Mouse (Mus musculus) hindbrain, embryonic 15.5 days (tissue): ENCODE measurements around the gene Ubp1. TPM values are rescaled to one million over a fixed set of nuclear protein-coding genes. Genes with fewer than 3 reads are reported as not detected.

Source experiments
- ATAC-seq: fragments of 200-750 bp; cut with Nextera tagmentation; 2 replicates; pipeline ENCODE4 v1.8.0; 2017; ENCODE audit warnings: low read depth, moderate number of reproducible peaks, moderate TSS enrichment; ENCODE audit not compliant: low FRiP score
- H3K27ac ChIP-seq: fragments of 300-500 bp; sonication (generic); replicated peaks from 2 replicates; pipeline ENCODE4 v1.5.1; 2015; ENCODE audit warnings: mild to moderate bottlenecking, inconsistent platforms
- H3K27me3 ChIP-seq: fragments of 300-500 bp; sonication (generic); 2 replicates; pipeline ENCODE4 v1.6.1; 2015; ENCODE audit warnings: control low read depth, inconsistent platforms
- H3K36me3 ChIP-seq: fragments of 300-500 bp; sonication (generic); 2 replicates; pipeline ENCODE4 v1.6.1; 2015; ENCODE audit warnings: control low read depth, inconsistent platforms
- H3K4me1 ChIP-seq: fragments of 300-500 bp; sonication (generic); replicated peaks from 2 replicates; pipeline ENCODE4 v1.6.1; 2015; ENCODE audit warnings: control low read depth, inconsistent platforms
- H3K4me2 ChIP-seq: fragments of 300-500 bp; sonication (generic); 2 replicates; pipeline ENCODE4 v1.6.1; 2015; ENCODE audit warnings: moderate library complexity, mild to moderate bottlenecking, inconsistent platforms
- H3K4me3 ChIP-seq: fragments of 300-500 bp; sonication (generic); 2 replicates; pipeline ENCODE4 v1.5.1; 2015; ENCODE audit warnings: mild to moderate bottlenecking, inconsistent platforms
- H3K9ac ChIP-seq: fragments of 300-500 bp; sonication (generic); 2 replicates; pipeline ENCODE4 v1.6.1; 2015; ENCODE audit warnings: inconsistent platforms
- H3K9me3 ChIP-seq: fragments of 300-500 bp; sonication (generic); 2 replicates; pipeline ENCODE4 v1.6.1; 2016; ENCODE audit warnings: control low read depth, inconsistent platforms
- WGBS: fragments of 180-500 bp; shearing (Covaris S2); methylation state at CpG from one replicate; pipeline ENCODE4 v1.1.7; 2015; 5-methylcytosine and 5-hydroxymethylcytosine counted together
- polyA plus RNA-seq: library from polyadenylated mRNA; unstranded; fragments of >200 nt; fragmentation: Nextera tagmentation; extraction: Ambion mirVana; gene quantifications from 2 replicates; pipeline ENCODE4 v1.2.1, GENCODE M21; 2015

Ubp1 gene
- polyA plus RNA-seq, 1 experiment from 2014 or later: 32.0 TPM

DNA sequence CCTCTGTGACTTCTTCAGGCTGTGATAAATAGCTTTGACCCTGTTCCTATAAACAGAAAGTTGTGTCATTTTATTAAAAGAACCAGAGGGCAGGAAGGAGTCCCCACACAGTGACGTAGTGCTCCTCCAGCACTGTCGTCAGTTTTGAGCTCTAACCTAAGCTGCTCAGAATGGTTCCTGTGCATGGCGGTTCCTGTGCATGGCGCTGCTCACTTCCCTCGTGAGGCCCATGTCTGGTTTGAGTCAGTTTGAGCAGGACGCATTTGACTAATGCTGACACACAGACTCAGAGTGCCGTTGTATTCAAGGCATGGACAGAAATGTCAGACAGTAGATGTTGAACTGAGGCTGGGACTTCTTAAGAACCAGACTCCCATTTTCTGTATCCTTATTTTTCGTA is 40.9 kb downstream of the Ubp1 start:
- no peak for ATAC-seq
- WGBS: 77% methylated on average over 8 of the region's 8 CpGs
- peaks cover 80% of the 10 kb centered on the region for H3K36me3 ChIP-seq
- no peaks in the 10 kb centered on the region for H3K4me1 ChIP-seq
- no peak overlapping the region for H3K9ac ChIP-seq
- H3K4me2 ChIP-seq: no peak overlapping the region
- H3K27me3 ChIP-seq: no peaks in the 10 kb centered on the region
- H3K4me3 ChIP-seq: no peak overlapping the region
- no peaks in the 10 kb centered on the region for H3K9me3 ChIP-seq
- no peak overlapping the region for H3K27ac ChIP-seq

DNA sequence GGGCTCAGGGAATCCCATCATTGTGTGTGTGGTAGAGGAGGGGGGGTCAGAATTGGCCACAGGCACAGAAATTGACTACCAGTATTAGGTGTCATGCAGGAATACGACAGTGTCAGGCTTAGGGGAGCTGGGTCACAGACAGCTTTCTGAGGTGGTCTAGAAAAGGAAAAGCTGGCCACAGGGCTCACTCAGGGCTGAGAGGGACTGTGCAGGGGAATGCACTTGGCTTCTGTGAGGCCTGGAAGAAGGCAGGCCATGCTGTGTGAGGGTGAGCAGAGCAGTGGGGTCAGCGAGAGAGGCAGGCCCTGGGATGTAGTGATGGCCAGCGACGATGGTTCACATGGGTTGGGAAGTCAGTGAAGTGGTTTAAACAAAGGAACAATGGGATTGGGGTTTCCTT is 43.1 kb downstream of the Ubp1 start:
- no peak overlapping the region for H3K4me2 ChIP-seq
- no peak overlapping the region for H3K4me3 ChIP-seq
- 71% methylated on average over 4 of the region's 4 CpGs for WGBS
- no peaks in the 10 kb centered on the region for H3K4me1 ChIP-seq
- no peak overlapping the region for H3K9ac ChIP-seq
- ATAC-seq: no peak
- peaks cover 79% of the 10 kb centered on the region for H3K36me3 ChIP-seq
- no peaks in the 10 kb centered on the region for H3K27me3 ChIP-seq
- no peak overlapping the region for H3K27ac ChIP-seq
- H3K9me3 ChIP-seq: no peaks in the 10 kb centered on the region

DNA sequence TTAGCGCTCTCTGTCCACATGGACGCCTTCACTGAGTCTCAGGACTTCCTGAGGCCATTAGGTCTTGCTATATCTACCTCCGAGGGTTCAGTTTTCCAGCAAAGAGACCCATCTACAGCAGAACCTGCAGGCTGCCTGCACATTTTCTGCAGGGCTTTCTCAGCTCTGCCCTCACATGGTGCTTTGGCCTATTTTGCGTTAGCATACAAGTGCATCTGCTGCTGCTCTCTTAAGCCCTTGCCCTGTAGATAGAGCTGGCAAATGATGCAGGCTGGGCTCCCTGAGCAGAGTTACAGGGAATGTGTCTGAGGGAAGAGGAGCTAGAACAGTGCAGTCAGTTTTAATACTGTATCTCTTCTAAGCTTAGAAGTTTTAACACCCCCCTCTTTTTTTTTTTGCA is 44.2 kb downstream of the Ubp1 start:
- ATAC-seq: no peak
- WGBS: 90% methylated on average over 4 of the region's 4 CpGs
- peaks cover 76% of the 10 kb centered on the region for H3K36me3 ChIP-seq

DNA sequence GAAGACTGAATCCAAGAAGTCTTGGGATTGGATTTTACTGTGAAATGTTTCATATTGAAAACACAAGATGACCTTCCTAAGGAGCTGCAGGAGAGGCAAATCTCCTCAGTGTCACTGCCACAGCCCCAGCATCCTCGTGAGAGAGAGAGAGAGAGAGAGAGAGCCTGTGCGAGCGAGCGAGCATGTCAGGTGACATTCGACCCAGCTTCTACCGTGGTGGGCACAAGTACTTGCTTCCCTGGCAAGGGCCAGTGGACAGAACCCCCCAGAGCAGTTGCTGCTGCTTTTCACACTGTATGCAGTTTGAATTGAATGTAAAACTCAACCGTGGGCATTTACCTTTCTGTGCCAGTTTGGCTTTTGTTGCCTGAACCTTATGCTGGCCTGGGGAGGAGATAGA is 44.7 kb downstream of the Ubp1 start:
- H3K4me2 ChIP-seq: no peak overlapping the region
- WGBS: 83% methylated on average over 7 of the region's 7 CpGs
- no peak overlapping the region for H3K27ac ChIP-seq
- no peak overlapping the region for H3K4me3 ChIP-seq
- no peaks in the 10 kb centered on the region for H3K9me3 ChIP-seq
- H3K36me3 ChIP-seq: peaks cover 74% of the 10 kb centered on the region
- no peaks in the 10 kb centered on the region for H3K27me3 ChIP-seq
- H3K4me1 ChIP-seq: no peaks in the 10 kb centered on the region
- no peak for ATAC-seq
- no peak overlapping the region for H3K9ac ChIP-seq

More for the DNA sequence above, 44.2 kb downstream of the Ubp1 start:
- Histone ChIP-seq H3K4me2 (no peak overlapping the region), H3K27ac (no peak overlapping the region), H3K4me1 (no peaks in the 10 kb centered on the region), H3K27me3 (no peaks in the 10 kb centered on the region), H3K4me3 (no peak overlapping the region), H3K9ac (no peak overlapping the region), H3K9me3 (no peaks in the 10 kb centered on the region)

DNA sequence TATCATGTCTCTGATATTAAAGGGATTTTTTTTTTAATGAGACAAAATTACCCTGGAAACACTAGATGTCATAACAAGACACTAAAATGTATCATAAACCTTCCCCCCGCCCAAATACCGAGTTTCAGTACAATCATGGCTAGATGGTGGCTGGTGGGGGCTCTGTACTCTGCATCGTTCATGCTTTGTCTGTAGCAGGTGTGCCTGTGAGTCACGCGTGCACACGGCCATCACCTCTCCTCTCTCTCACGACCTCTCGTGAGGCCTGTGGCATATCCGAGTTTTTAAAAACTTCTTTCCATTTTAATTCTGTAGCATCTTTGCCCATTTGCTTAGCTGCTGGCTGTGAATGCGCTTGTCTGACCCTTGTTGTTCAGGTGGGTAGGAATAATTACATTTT is 45.5 kb downstream of the Ubp1 start:
- ATAC-seq: no peak
- no peak overlapping the region for H3K27ac ChIP-seq
- H3K4me1 ChIP-seq: peaks cover 5% of the 10 kb centered on the region
- no peaks in the 10 kb centered on the region for H3K27me3 ChIP-seq
- H3K36me3 ChIP-seq: peaks cover 68% of the 10 kb centered on the region
- H3K9ac ChIP-seq: no peak overlapping the region
- H3K4me2 ChIP-seq: no peak overlapping the region
- WGBS: 94% methylated on average over 10 of the region's 10 CpGs
- no peak overlapping the region for H3K4me3 ChIP-seq
- no peaks in the 10 kb centered on the region for H3K9me3 ChIP-seq

DNA sequence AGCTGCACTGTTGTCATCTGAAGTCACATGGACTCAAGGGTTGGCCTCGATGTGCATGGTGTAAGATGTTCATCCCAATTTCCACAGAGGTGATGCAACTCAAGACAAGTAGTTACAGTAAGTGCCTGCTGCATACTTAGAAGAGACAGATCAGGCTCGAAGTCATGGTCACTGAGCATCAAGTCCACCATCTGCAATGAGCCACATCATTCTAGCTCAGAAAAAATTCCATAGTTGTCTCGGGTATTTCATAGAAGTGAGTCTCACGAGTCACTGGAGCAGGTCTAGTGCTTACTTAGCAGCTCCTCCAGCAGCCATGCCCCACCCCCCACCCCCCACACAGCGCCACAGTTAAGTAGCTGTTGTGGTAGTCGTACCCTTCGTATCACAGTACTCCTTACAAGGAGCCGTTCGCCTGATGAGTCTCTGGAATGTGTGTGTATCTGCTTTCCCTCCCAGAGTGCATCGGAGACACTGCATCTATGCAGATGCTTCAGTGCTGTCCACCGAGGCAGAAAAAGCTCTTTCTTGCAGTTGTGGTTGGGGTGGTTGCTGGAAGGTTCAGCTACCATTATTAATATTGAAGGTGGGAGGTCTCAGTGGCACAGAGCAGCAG is 46.6 kb downstream of the Ubp1 start:
- H3K9me3 ChIP-seq: no peaks in the 10 kb centered on the region
- no peak overlapping the region for H3K4me3 ChIP-seq
- WGBS: 84% methylated on average over 11 of the region's 11 CpGs
- peaks cover 15% of the 10 kb centered on the region for H3K4me1 ChIP-seq
- no peak overlapping the region for H3K4me2 ChIP-seq
- no peaks in the 10 kb centered on the region for H3K27me3 ChIP-seq
- H3K36me3 ChIP-seq: peaks cover 64% of the 10 kb centered on the region
- ATAC-seq: no peak
- H3K27ac ChIP-seq: no peak overlapping the region
- no peak overlapping the region for H3K9ac ChIP-seq

DNA sequence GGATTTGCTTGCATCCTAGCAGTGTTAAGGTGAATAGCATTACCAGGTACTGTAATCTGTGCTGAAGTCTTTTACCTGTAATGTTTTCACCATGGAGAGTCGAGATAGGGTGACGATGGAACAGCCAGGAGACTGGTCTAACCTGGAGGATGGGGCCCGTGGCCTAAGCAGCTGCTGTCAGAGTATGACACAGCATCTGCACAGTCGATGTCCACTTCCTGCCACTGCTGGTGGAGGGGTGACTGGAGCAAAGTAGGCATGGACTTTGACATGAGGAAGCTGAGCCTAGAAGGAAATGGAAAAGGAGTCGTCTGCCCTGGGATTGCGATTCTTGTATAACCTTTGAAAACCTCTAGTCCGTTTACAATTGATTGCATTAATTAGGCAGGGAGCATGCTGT is 47.9 kb downstream of the Ubp1 start:
- no peak for ATAC-seq
- Histone ChIP-seq H3K4me2 (no peak overlapping the region), H3K27me3 (no peaks in the 10 kb centered on the region), H3K4me3 (no peak overlapping the region), H3K9me3 (no peaks in the 10 kb centered on the region), H3K27ac (no peak overlapping the region), H3K9ac (no peak overlapping the region), H3K36me3 (peaks cover 57% of the 10 kb centered on the region), H3K4me1 (peaks cover 15% of the 10 kb centered on the region)
- 87% methylated on average over 7 of the region's 7 CpGs for WGBS

DNA sequence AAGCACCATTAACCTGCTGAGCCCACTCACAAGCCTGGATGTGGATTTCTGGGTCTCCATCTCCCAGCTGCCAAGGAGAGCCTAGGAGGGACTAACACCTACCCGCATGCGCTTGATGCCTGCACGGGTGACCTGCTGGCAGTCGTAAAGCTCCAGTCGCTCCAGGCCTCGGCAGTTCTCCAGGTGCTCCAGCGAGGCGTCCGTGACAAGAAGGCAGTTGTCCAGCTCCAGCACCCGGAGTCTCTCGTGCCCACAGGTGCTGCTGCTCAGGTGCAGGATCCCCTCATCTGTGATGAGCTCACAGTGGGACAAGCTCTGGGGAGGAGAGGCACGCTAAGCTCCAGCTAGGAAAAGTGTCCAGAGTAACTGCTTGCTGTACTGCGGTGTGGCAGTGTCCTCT is 48.6 kb downstream of the Ubp1 start:
- H3K36me3 ChIP-seq: peaks cover 55% of the 10 kb centered on the region
- H3K9me3 ChIP-seq: no peaks in the 10 kb centered on the region
- 92% methylated on average over 13 of the region's 13 CpGs for WGBS
- H3K4me3 ChIP-seq: no peak overlapping the region
- H3K9ac ChIP-seq: no peak overlapping the region
- no peak for ATAC-seq
- H3K4me1 ChIP-seq: peaks cover 15% of the 10 kb centered on the region
- no peaks in the 10 kb centered on the region for H3K27me3 ChIP-seq
- no peak overlapping the region for H3K27ac ChIP-seq
- no peak overlapping the region for H3K4me2 ChIP-seq

DNA sequence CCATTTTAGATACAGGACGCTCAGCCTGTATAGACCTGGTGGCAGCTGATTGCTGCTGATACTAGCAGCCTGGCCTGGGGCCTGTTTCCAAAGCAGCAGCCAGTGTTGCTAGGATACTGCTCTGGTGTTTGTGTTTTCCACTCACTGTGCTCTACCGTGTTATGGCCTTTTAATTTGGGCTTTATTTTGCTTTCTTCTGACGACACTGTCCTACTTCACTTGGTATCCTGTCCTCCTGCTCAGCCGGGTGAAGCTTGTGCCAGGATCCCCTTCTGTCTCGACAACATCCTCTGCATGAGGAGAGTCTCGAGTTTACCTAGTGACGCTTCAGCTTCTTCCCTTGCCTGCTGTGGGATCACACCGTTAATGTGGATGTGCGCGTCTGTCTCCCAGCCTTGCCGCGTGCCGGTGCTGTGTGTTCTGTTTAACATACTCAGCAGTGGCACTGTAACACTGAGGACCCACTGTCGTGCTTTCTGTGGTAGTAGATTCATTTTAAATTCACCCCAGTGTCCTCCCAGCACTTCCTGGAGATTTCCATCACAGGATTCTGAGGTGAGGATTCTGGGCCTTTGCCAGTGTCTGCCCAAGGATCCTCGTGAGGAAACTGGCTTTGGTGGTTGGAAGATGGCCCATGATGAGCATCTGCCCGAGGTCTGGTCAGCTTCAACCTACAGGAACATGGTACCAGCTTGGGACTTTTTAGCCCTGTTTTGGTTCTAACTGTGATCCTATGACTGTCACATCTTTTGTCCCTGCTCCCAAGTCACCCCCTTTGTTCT is 50.6 kb downstream of the Ubp1 start:
- WGBS: 29% methylated on average over 16 of the region's 16 CpGs
- H3K9ac ChIP-seq: no peak overlapping the region

DNA sequence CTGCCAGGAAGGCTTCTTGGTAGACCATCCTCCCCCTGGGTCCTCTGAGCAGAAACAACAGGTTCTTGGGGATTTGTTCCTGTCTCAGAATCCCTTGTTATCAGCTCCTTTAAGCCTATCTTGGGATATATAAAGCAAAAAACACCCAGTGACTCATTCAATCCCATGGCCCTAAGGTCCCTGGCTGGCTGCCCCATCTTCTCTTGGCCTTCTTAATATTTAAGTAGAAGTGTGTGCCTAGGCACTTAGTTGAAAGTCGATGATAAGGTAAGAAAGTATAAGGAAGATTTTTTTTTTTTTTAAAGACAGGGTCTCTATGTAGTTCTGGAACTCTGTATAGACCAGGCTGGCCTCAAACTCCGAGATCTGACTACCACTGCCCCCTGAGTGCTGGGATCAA is 51.7 kb downstream of the Ubp1 start:
- Histone ChIP-seq H3K4me3 (no peak overlapping the region), H3K4me1 (peaks cover 15% of the 10 kb centered on the region), H3K27ac (no peak overlapping the region), H3K9ac (no peak overlapping the region), H3K36me3 (peaks cover 32% of the 10 kb centered on the region), H3K9me3 (no peaks in the 10 kb centered on the region), H3K4me2 (no peak overlapping the region), H3K27me3 (no peaks in the 10 kb centered on the region)
- WGBS: 90% methylated on average over 2 of the region's 2 CpGs
- ATAC-seq: no peak

More for the DNA sequence above, 50.6 kb downstream of the Ubp1 start:
- H3K27me3 ChIP-seq: no peaks in the 10 kb centered on the region
- ATAC-seq: peak; percentile 78
- H3K27ac ChIP-seq: peak overlapping the region; percentile 26
- H3K36me3 ChIP-seq: peaks cover 43% of the 10 kb centered on the region
- peak overlapping the region; percentile 3; the same call in 1 of the 2 replicates for H3K4me2 ChIP-seq
- H3K9me3 ChIP-seq: no peaks in the 10 kb centered on the region
- no peak overlapping the region for H3K4me3 ChIP-seq
- peaks cover 15% of the 10 kb centered on the region for H3K4me1 ChIP-seq

DNA sequence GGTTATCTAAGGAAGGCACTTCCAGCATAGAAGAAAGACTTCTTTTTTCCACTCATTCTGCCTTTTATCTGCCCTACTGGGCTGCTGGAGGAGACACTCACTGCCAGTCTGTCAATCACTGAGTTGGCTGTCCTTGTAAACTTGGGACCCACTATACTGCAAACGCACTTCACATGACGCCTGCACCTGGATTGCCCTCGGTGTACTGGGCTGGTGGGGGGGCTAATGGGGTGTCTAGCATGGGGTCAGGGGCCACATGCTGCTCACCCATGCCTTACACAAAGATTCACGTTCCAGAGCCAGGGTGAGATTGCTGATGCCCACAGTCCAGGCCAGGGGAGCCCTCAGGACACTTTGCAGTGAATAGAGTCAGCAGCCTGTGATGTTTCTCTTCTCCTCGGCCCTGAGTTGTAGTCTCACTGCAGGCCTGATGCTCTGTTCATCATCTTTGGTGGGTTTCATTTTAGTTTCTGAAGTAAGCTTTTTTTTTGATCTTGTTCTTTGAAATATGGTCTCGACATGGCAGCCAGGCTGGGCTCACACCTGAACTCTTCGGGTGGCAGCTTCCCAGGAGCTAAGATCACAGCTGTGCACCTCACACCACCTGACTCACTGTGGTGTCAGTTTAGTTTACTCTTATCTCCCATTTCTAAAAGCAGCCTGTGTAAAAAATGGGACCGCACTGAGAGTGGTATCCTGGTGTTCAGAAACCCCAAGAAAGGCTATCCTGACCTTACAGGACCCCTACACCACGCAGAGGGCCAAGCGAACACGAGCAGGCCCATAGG is 52.3 kb downstream of the Ubp1 start:
- WGBS: 87% methylated on average over 11 of the region's 11 CpGs

DNA sequence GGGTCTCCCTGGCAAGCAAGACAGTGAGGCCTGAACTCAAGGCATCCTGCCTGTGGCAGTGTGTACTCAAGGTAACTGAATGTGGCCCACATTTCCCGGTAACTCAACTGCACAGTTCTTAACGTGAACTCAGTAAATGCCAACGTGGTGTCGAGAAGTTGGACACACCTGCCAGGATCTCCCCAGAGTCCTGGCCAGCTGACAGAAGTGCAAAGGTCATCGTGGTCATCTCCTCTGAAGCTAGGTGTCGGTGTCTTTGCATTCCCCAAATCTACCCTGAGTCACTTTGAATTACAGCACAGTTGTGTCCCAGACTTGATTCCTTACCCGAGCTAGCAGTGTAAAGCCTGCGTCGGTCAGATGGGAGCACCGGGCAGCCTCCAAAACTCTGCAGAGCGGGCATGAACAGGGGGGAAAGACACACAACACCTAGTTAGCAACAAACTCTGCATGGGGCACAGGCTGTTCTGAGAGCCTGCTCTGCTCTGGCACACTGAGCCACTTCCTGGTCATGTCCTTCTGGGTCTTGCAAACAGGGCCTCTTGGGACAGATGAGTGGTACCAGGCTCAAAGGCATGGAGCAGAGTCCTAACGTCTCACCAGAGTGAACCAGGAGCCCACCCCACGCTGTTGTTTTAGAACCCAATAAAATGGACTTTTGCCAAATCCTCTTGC is 54.3 kb downstream of the Ubp1 start:
- Histone ChIP-seq H3K4me3 (no peak overlapping the region), H3K4me2 (no peak overlapping the region), H3K36me3 (peaks cover 14% of the 10 kb centered on the region), H3K27me3 (no peaks in the 10 kb centered on the region), H3K4me1 (peaks cover 15% of the 10 kb centered on the region), H3K9me3 (no peaks in the 10 kb centered on the region), H3K9ac (no peak overlapping the region), H3K27ac (no peak overlapping the region)
- WGBS: 88% methylated on average over 13 of the region's 13 CpGs
- ATAC-seq: no peak

More for the DNA sequence above, 52.3 kb downstream of the Ubp1 start:
- peaks cover 26% of the 10 kb centered on the region for H3K36me3 ChIP-seq
- no peak overlapping the region for H3K9ac ChIP-seq
- H3K4me2 ChIP-seq: no peak overlapping the region
- H3K4me1 ChIP-seq: peaks cover 15% of the 10 kb centered on the region
- no peak for ATAC-seq
- no peak overlapping the region for H3K27ac ChIP-seq
- H3K27me3 ChIP-seq: no peaks in the 10 kb centered on the region
- no peaks in the 10 kb centered on the region for H3K9me3 ChIP-seq
- no peak overlapping the region for H3K4me3 ChIP-seq
